Mouse (Mus musculus): Measurements from ENCODE around the gene Gm15517.
"Not testable (repeated sequence)": the region's sequence is repeated elsewhere in the genome, so short reads cannot be mapped to it uniquely, and the experiment has no call there.

Gm15517 gene

DNA sequence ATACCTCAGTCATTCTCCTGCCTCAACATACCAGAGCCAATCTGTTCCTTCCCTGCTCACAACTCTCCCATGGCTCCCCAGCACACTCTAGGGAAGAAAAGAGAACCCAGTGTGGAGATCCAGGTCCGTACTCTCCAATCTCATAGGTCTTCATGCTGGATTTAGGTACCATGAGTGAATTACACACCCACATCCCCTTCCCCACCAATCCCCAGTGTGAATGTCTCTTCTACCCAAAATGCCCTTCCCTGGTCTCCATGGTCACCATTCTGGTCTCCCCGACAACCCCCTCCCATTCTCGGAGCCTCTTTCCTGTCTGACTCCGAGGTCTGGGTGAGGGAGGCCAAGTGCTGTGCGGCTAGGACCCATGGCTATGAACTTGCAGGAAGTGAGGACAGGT lies at the start of gene Gm15517:
Gene Gm15517 (plus strand): TSS at position 301 of the 400 bp plus-strand sequence.
- no peak for DNase-seq

DNA sequence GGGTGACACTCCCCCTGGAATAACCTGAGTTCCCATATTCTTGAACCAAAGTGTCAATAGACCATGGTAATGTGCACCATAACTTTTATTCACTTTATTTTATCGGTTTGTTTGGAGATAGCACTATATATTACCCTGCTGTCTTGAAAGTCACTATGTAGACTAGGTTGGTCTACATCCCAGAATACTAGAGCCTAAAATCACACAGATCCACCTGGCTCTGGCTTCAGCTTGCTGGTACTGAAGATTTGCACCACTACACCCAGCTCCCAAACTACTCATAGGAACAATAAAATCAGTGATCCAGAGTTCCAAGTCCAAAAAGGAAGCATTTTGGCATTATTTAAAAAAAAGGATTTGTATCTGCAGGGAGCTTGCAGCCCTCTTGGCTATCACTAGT lies 45.6 kb upstream of the Gm15517 start, which contains the start of gene Klk1b5:
Gene Klk1b5 (plus strand): TSS at position 301 of the 400 bp plus-strand sequence.
- no peak for DNase-seq

DNA sequence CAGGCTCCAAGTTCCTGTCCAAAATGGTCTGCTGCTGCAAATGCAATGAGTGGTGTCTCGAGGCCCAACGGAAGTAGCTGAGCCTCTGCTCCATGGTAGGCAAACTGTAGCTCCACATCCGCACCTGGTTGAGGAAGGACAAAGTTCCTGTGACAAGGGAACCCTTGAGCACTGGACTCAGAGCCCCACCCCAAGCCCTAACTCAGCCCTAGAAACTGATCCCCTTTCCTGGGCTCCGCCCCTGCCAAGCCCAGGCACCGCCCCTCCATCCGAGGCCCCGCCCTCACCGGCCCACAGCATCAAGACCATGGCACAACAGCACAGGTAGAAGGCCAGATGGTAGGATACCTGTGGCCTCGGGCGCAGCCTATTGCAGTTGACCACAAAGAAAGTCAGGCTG lies 39.6 kb upstream of the Gm15517 start:
- DNase-seq = not testable (repeated sequence)

DNA sequence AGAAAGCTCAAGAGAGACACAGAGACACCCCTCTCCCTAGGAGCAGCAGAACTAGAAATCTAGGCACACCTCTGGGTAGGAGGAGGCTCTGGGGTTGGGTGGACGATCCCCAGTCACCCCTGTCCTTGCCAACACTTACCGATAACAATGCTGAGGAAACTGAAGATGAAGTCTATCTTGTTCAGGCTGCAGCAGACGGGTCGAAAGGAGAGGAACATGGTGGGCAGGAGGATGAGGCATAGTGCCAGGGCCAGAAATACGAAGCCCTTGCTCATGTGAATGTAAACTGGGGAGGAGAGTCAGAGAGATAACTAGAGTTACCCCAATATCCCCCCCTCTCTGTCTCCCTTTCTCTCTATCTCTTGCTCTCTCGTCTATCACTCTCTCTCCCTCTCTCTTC lies 38.9 kb upstream of the Gm15517 start:
- DNase-seq = not testable (repeated sequence)

DNA sequence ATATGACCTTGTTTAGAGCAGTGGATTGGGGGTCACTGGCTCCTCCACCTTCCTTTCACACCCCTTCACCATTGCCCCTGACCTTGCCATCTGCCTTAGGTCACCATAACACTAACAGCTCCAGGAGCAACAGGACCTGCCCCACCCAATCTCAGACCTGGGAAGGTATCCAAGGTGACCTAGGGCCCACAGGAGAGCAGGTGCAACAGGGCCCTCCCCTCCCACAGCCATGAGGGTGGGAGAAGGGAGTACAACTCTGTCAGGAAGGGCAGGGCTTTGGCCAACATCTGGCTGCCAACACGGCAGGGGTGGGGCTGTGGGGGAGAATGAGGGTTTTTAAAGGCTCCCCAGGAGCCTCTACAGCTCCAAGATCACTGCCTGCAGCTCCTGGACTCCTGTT lies 36.2 kb upstream of the Gm15517 start, which contains the start of gene Klk1:
Gene Klk1 (plus strand): TSS at position 285 of the 400 bp plus-strand sequence.
- DNase-seq = no peak

DNA sequence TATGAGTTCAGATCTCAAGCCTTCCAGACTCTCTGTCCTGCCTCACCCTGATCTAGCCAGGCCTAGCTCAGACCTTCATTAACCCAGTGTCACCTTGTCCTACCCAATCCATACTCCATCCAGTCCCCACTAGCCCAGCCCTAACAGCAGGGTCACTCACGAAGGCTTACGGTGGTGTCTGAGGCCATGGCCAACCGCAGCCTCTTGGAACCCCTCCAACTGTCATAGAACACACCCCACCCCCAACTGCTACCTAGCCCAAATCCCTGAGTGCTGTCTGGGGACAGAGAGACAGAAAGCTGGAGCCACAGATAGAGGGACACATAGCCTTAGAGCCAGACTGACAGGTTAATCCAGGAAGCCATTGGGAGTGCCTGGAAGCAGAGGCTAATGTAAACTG lies 25.3 kb upstream of the Gm15517 start, which contains the start of gene Gm36864:
Gene Gm36864 (plus strand): TSS at position 269 of the 400 bp plus-strand sequence.
- DNase-seq = no peak

DNA sequence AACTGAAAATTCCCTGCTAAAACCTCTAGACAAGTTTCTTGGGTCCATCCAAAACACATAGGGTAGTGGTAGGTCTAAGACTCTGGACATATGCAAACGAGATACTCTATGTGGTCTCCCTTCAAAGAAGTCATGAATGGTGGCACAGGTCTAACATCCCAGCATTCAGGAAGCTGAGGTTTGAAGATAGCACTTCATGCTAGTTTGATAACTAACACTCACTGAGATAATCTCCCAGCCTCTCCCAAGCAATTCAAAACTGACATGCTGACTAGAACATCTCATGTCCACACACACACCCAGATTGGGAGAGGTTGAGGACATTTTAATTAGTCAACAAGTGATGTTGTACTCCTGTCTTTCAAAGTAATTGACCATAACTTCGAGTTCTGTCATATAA lies 21.3 kb upstream of the Gm15517 start:
- DNase-seq = no peak

DNA sequence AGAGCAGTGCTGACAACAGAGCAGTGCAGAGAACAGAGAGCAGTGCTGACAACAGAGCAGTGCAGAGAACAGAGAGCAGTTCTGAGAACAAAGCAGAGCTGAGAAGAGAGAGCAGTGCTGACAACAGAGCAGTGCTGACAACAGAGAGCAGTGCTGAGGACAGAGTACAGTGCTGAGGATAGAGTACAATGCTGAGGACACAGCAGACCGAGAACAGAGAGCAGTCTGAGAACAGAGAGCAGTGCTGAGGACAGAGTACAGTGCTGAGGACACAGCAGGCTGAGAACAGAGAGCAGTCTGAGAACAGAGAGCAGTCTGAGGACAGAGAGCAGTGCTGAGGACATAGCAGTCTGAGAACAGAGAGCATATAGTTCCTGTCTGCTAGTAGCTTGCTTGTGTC lies 20.5 kb upstream of the Gm15517 start:
- no peak for DNase-seq

DNA sequence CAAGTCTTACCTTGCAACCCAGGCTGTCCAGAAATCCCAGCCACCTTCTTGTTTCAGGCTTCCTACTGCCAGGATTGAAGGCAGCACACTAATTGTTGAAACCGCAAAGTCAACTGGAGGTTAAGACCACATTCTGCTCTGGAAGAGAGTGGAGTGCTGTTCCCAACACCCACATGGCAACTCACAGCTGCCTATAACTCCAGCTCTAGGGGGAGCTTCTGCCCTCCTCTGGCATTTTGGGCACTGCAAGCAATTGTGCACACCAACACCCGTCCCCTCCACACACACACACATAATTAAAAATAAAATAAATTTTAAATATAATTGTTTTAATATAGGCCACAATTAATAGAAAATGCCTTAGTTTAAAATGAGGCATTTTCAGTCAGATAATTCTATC lies 20.1 kb upstream of the Gm15517 start:
- no peak for DNase-seq

DNA sequence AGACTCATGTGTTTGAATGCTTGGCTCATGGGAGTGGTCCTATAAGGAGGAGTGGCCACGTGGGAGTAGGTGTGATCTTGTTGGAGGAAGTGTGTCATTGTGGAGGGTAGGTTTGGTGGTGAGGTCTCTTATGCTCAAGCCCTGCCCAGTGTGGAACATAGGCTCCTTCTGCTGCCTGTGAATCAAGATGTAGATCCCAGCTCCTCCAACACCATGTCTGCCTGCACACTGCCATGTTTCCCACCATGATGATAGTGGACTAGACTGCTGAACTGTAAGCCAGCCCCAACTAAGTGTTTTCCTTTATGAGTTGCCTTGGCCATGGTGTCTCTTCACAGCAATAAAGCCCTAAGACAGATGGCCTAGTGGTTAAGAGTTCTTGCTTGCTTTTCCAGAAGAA lies 17.2 kb upstream of the Gm15517 start:
- DNase-seq = no peak

DNA sequence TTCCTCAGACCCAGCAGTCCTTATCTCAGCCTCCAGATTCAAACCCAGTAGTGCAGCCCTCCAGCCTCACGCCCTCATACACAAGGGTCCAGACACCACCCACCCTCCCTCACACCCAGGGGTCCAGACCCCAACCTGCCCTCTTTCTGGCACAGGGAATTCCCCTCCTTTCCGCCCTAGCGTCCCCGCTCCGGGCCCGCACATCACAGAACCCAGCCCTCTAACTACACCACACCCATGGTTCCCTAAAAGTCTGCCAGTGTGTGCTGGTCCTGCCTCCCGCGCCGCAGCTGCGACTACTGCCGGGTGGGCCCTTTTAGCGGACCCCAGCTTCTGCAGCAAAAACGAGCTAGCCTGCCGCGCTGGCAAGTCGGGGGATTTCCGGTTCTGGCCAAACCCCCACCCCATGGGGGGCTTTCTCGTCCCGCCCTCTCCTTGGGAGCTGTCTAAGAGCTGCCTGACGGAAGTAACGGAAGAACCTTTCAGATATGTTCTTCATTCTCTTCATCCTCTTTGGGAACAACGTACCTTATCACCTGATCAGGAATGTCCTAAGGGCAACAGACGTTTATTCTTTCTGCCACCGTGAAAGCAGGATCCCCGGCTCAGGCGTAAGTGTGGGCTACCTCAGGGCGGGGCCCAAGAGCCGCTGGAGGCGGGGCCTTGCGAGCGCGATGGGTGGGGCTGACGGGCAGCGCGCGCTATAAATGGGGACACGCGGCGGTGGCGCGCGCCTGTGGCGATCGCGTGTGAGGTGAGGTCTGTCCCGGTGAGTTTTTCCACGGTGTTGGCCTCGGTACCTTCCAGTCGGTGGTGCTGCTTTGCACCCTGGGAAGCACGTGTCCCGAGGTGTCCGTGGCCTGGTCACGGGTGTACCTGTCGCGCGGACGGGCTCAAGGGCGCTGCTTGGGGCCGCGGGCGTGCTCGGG lies 14.9 kb upstream of the Gm15517 start, which contains the start of the genes 1700028J19Rik and 2410002F23Rik:
Gene 1700028J19Rik (minus strand): TSS at position 641 of the 929 bp plus-strand sequence.
Gene 2410002F23Rik (plus strand): TSS at position 668 of the 929 bp plus-strand sequence.
- DNase-seq = peak; percentile 92 to 94

DNA sequence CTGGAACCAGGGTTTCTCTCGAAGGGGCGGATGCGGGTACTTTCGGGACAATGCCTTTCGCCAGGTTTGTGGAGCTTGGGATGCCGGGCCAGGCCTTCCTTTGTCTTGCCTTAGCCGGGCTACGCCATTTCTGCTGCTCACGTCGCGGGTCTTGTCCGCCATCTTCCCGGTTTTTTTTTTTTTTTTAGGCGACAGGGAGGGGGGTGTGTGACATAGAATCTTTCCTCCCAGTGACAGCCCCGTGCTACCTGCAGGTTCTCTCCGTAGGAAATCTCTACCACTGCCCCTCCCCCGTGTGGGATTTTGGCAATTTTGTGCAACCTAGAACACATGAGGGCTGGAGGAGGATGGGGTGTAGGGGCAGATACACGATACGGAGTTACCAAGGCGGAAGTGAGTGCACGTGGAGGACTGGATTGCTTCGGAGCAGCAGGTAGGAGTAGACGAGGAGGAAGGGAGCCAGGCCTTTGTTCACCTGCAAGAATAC lies 14.2 kb upstream of the Gm15517 start:
- no peak for DNase-seq

DNA sequence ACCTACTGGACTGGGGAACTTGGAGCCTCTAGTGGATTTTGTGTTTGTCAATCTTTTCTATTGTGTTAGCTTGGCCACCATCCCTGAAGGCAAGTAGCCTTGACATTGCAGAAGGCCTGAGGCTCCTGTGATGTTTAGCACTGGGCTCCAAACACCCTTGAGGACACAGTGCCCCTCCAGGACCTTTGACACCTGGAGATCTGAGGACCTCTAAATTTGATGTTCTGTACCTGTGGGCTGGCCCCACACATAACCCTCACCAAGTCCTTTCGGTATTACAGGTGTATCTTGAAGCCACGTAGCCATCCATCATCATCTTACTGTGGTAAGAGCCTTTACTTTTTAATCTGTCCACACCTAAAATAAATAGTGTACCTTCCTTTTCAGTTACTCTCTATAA lies 13.3 kb upstream of the Gm15517 start:
- no peak for DNase-seq

DNA sequence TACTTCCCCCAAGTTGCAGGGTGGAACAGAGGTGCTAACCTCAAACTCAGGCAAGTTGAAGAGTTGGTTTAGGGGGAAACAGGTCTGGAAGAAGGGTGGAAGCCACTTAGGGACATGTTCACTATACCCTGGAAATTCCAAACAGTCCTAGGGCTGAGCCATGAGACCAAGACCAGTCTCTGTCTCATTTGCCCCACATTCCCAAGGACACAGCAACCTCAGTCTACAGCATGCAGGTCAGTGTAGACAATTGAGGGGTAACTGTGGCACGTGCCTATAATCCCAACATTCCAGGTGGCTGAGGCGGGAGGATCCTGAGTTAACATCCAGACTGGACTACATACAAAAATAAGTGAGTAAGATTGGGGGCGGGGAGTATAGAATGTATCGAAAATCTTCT lies 12.0 kb upstream of the Gm15517 start:
- no peak for DNase-seq

DNA sequence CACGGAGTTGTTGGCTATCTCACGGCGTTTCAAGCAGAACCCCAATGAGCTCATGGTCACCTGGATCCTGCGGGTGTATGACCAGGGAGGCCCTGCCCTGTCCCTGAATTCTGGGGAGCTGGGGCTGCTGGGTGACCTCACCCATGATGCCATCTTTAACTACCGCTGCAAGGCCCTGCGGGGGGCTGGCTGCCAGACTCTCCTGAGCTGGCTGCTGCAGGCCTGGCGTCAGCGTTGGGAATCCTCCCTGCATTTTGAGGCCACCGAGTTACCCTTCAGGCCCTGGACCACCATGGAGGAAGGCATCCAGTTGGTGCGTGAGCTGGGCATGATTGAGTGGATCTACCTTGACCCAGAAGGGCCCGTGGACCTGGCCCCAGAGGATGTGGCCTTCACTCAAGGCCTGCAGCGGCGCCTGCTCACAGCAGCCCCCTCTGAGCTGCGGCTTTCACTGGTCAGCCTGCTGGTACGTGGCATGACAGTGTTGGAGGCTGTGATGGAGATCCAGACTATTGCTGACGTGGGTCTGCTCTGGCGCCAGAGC lies 10.4 kb upstream of the Gm15517 start:
- not testable (repeated sequence) for DNase-seq

DNA sequence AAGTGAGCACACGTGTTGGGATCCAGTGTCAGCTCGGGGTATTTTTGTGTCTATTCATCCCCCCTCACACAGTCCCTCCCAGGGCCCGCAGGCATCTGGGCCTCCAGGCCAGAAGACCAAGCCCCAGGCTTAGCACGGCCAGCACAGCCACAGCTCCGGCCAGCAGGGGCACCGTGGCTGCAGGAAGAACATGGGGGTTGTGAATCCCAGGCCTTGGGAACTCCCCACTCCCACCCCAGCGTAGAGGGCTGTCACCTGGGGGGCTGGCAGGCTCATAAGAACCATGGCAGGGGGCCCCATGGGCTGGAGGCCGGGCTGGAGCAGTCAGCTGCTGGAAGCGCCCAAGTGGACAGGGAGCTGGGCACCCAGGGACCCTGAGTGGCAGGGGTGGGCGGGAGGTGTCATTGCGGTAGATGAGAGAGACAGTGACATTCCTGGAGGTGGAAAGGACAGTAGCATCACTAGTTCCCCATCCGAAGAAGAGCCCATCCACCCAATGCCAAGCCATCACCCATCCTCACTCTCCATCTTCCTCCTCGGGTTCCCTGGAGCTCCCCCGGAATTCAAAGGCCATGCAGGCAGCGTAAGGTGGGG lies 8.1 kb upstream of the Gm15517 start:
- DNase-seq = no peak

DNA sequence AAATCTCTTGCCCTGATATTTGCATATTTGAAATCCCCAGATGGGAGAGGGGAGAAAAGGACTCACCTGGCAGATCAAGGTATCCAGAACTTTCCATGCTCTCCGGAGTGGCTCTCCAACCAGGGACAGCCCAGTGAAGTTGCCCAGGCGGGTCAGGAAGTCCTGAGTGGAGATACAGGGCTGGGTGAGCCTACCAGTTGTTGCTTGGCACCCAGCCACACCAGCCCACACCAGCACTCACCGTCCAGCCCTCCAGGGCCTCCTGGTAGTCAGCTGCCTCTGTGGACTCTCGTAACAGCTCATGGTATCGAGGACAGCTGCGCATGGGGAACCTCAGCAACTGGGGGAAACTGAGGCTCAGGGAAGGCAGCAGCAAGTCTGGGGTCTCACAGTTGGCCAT lies 6.3 kb upstream of the Gm15517 start:
- DNase-seq = no peak

DNA sequence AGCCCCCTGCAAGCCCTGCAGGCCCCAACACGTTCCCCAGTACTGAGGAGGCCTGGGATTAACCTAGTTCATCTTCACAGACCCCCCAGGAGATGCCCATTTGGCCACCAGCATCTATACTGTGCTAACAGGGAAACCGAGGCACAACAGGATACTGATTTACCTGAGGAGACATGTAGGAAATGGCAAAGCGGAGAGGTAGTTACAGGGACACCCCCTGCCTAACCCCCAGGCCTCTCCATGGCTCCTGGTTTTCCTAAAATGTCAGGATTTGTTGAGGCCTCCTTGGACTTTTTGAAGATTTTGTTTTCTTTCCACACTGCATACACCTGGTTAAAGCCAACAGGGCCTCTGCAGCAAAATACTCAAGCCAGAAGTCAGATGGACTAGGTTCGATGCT lies 4.0 kb upstream of the Gm15517 start, which contains the start of gene Acp4:
Gene Acp4 (minus strand): TSS at position 101 of the 400 bp plus-strand sequence.
- no peak for DNase-seq

DNA sequence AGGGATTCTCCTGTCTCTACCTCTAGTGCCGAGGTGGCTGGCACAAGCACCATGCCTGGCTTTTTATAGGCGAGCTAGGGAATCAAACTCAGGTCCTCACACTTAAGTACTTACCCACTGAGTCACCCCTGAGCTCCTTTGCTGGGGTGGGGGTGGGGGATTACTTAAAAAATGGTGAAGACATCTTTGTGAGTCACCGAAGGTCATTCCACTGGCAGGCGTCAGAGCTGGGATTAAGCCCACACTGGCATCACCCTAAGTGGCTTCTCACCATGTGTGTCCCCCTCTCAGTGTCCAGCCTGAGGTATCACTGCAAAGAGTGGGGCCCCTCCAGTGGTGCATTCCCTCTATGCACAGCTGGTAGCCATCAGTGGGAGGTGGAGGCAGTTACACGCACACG lies 837 bp upstream of the Gm15517 start:
- DNase-seq = no peak

DNA sequence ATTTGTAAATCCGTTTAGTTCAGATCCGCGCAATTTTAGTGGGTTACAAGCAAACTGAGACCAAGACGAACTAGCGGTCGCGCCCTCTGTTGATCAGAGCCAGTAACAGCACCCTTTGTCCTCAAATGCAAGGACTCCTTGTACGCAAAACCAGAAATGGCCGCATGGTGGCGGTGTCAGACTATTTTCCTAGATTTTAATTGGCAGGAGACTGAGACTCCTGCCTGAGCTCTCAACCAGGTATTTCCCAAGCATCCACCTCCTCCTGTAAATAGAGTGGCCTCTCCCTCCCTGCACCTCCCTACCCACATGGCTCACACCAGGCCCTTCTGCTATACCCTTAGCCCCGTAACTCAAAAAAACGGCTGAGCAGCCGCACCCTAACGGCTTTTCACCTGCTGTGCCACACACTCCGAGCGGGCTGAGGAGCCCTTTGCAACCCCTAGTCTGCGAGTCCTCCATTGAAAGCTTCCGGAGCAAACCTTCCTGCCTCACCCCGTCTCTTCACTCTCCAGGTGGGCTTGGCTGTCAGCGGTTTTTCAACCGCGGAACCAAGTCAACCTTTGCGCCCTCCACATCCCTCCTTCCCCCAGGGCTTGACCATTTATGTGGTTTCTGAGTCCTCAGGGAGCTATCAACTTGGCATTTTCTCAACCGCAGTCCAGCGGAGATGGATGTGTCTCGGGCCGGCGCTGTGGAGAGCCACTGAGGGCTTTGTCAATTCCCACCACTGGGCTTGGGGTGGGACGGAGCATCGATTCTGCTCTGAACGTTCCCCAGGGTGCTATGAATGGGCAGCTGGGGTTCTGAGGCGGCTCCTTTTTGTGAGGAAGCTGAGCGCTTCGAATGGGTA lies 1.8 kb downstream of the Gm15517 start:
- peak; percentile 87 to 94 for DNase-seq

DNA sequence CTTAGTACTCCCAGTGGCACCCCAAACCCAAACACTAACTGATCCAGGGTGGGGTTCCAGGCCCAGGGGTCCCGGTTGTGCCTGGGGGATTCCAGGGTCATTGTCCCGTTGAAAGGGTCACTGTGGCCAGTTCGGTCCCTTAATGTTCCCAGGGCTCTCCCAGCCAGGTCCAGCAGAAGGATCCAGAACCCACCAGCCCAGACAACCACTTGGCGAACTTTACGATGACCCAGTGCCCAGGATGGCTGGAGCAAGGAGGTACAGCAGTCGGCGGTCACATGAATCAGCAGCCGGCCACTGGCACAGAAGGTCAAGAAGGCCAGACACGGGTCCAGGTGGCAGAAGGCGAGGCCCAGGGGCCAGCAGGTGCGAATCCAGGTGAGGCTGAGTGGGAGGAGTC lies 6.9 kb downstream of the Gm15517 start:
- DNase-seq = no peak

DNA sequence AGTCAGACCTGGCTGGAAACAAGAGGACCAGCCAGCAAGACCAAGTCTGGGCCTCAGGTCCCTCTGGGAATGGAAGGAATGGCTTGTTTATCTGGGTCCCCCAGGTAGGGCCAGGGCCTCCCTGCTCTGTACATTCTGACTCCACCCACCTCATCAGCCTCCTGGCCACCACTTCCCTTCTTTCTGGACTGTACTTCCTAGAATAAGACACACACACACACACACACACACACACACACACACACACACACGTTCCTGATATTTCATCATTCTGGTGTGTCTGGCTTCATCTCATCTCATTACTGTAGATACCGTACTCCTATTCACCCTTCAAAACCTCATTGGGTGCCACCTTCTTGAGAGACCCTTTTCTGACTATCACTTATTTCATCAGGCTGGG lies 8.2 kb downstream of the Gm15517 start:
- DNase-seq = no peak
